Mouse (Mus musculus): Measurements from ENCODE around the gene Gm7257. TPM values are rescaled to one million over a fixed set of nuclear protein-coding genes. Genes with fewer than 3 reads are reported as not detected.

Gm7257 gene
- not detected in 2 replicates for polyA plus RNA-seq (2012; rRNA removed)

DNA sequence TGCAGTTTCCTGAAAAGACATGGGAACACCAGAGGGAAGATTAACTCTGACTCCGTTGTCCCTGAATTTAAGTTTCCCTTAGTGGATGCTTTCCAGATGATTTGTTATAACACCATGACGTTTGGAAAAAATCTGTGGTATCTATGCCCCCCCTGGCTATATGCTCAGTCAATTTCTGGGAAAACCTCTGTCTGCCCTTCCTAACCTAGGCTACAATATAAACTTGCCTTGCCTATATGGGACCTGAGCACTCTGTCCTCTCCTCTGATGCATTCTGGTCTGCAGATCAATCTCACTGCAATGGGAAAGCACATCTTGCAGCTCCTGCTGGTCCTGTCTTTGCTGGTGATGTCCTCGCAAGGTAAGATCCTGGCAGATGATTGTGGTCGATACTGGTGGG lies at the start of gene Gm7257:
Gm7257 (plus strand) TSS at position 301 of the 400 bp plus-strand sequence.
- DNase-seq (ENCODE audit: low read depth) = no peak

DNA sequence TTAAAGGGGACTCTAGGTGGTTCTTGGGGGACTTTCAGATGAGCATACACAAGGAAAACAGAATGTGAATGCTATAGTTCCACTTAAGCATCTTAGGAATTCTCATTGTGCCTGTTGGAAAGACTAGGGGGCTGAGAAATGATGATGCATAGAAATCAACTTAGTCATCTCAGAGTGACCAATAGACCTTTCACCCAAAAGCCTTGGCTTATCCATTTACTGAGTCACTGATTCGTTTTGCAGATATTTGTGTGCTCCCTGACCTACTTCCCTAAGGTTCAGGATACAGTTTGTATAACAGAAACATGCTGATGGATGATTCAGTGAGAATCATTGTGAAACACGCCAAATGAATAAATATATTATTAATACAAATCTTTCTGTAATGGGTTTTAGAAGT lies 28.7 kb upstream of the Gm7257 start:
- DNase-seq (ENCODE audit: low read depth) = no peak

DNA sequence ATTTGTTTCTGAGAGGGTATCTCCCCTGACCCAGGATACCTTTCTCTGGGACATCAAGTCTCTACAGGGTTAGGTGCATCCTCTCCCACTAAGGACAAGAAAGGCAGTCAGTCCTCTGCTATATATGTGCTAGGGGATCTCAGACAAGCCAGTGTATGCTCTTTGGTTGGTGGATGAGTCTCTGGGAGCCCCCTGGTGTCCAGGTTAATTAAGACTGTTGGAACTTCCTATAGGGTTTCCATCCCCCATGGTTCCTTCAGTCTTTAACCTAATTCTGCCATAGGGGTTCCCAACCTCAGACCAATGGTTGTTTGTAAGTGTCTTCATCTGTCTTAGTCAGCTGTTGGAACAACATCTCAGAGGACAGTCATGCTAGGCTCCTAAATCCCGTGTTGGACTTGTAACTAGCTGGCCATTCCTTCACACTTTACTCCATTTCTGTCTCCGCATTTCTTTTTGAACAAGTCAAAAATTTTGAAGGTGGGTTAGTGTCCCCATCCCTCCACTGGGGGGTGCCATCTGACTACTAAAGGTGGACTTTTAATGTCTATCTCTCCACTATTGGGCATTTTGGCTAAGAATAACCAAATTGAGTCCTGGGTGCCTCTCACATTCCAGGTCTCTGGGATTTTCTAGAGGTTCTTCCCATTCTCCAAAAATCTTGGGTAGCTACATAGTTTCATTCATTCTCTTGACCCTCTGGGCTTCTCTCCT lies 3.5 kb downstream of the Gm7257 start:
- no peak for DNase-seq (ENCODE audit: low read depth)

DNA sequence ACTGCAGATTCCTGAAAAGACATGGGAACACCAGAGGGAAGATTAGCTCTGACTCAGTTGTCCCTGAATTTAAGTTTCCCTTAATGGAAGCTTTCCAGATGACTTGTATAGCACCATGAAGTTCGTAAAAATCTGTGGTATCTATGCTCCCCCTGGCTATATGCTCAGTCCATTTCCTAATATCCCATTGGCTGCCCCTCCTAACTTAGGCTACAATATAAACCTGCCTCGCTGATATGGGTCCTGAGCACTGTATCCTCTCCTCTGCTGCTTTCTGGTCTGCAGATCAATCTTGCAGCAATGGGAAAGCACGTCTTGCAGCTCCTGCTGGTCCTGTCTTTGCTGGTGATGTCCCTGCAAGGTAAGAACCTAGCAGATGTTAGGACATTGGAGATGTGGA lies 43.7 kb downstream of the Gm7257 start, which contains the start of gene Gm9513:
Gm9513 (plus strand) TSS at position 301 of the 400 bp plus-strand sequence.
- no peak for DNase-seq (ENCODE audit: low read depth)

Other genes with a start within 250 kb of the Gm7257 start
- gene Gm9513, start 43.8 kb downstream of the Gm7257 start, polyA plus RNA-seq (2012; rRNA removed) = not detected in 2 replicates
- 0.55 TPM in 1 of 2 replicates, not detected in the other for gene Gm5615, start 110.1 kb downstream of the Gm7257 start, polyA plus RNA-seq (2012; rRNA removed)
- not detected in 2 replicates for gene Gm17689, start 150.8 kb downstream of the Gm7257 start, polyA plus RNA-seq (2012; rRNA removed)
- gene A630095E13Rik, start 211.5 kb downstream of the Gm7257 start, polyA plus RNA-seq (2012; rRNA removed) = 1.9 TPM in 1 of 2 replicates, not detected in the other

All from gonadal fat pad, adult 2 months (tissue).